Mouse (Mus musculus) heart, embryonic 11.5 days (tissue): ENCODE measurements around the gene Cdon. TPM values are rescaled to one million over a fixed set of nuclear protein-coding genes. Genes with fewer than 3 reads are reported as not detected.

ENCODE experiments used
- ATAC-seq: fragments of 200-750 bp; cut with Nextera tagmentation; replicated peaks from 2 replicates; pipeline ENCODE4 v1.8.0; 2017; ENCODE audit warnings: moderate library complexity; ENCODE audit not compliant: insufficient number of reproducible peaks, low FRiP score, low TSS enrichment
- H3K27ac ChIP-seq: fragments of 300-500 bp; sonication (generic); 2 replicates; pipeline ENCODE4 v1.5.1; 2014; ENCODE audit warnings: mild to moderate bottlenecking, low read depth, low read length
- H3K27me3 ChIP-seq: fragments of 300-500 bp; sonication (generic); 2 replicates; pipeline ENCODE4 v1.6.1; 2014; ENCODE audit warnings: mild to moderate bottlenecking, low read length, mixed read lengths; ENCODE audit not compliant: control insufficient read depth, insufficient read depth
- H3K36me3 ChIP-seq: fragments of 300-500 bp; sonication (generic); 2 replicates; pipeline ENCODE4 v1.6.1; 2014; ENCODE audit warnings: mild to moderate bottlenecking, low read length, moderate library complexity, mixed read lengths; ENCODE audit not compliant: control insufficient read depth, insufficient read depth
- H3K4me1 ChIP-seq: fragments of 300-500 bp; sonication (generic); 2 replicates; pipeline ENCODE4 v1.6.1; 2014; ENCODE audit warnings: low read length; ENCODE audit not compliant: control insufficient read depth, insufficient read depth
- H3K4me2 ChIP-seq: fragments of 300-500 bp; sonication (generic); 2 replicates; pipeline ENCODE4 v1.6.1; 2014; ENCODE audit warnings: mild to moderate bottlenecking, moderate library complexity
- H3K4me3 ChIP-seq: fragments of 300-500 bp; sonication (generic); 2 replicates; pipeline ENCODE4 v1.5.1; 2014; ENCODE audit warnings: low read depth, low read length
- H3K9ac ChIP-seq: fragments of 300-500 bp; sonication (generic); 2 replicates; pipeline ENCODE4 v1.6.1; 2014; ENCODE audit warnings: mild to moderate bottlenecking, low read depth, low read length, moderate library complexity
- H3K9me3 ChIP-seq: fragments of 300-500 bp; sonication (generic); replicated peaks from 2 replicates; pipeline ENCODE4 v1.6.1; 2016; ENCODE audit warnings: low read length; ENCODE audit not compliant: control insufficient read depth
- WGBS: fragments of 180-500 bp; shearing (Covaris S2); extraction: QIAGEN DNeasy Blood & Tissue Kit; methylation state at CpG from one replicate; pipeline ENCODE4 v1.1.7; 2014; ENCODE audit not compliant: insufficient replicate concordance; 5-methylcytosine and 5-hydroxymethylcytosine counted together
- polyA plus RNA-seq: library from polyadenylated mRNA; unstranded; fragments of >200 nt; fragmentation: Nextera tagmentation; extraction: Ambion mirVana; gene quantifications from 2 replicates; pipeline ENCODE4 v1.2.1, GENCODE M21; 2014

Cdon gene
- polyA plus RNA-seq, 1 experiment from 2014 or later = 6.1 TPM

DNA sequence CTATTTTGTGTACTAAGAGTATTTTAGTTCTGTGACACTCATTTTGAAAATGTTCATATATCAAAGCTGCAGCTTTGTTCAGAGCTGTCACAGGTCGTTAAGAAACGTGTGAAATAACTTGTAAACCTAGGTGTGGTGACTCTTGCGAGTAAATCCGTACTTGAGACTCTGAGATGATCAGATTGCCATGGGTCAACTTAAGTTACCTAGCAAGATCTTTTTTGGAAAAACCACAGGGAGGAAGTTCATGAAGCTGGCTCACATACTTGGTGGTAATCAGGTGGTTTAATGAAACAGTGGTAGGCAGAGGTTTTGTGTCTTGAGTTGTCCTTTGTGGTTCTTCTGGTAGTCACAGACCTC, 72.8 kb downstream of the Cdon start:
- no peaks in the 10 kb centered on the region; the same call in 1 of the 2 replicates for H3K4me1 ChIP-seq
- H3K4me2 ChIP-seq = no peak overlapping the region
- no peak overlapping the region for H3K9ac ChIP-seq
- peaks cover 3% of the 10 kb centered on the region; the same call in 1 of the 2 replicates for H3K36me3 ChIP-seq
- no peak overlapping the region for H3K4me3 ChIP-seq
- no peaks in the 10 kb centered on the region for H3K9me3 ChIP-seq
- no peak overlapping the region for H3K27ac ChIP-seq
- 72% methylated on average over 4 of the region's 4 CpGs for WGBS
- ATAC-seq = no peak
- no peaks in the 10 kb centered on the region for H3K27me3 ChIP-seq

DNA sequence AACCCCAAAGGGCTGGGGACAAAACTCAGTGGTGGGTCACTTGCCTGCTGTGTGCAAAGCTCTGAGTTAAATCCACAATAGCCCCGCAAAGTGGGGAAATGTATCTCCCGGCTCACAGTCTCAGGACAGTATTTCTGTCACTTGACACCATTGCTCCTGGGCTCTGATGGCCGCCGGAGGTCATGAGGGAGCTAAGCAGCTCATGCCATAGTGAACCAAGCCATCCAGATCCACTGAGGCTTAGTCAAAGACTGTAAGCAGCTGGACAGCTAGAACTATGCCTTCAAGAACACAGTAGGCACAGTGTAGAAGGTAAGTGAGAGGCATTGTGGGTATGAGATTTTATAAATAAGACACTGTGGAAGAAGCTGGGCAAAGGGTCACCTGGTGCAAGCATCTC, 74.0 kb downstream of the Cdon start:
- Histone ChIP-seq H3K27me3 (no peaks in the 10 kb centered on the region), H3K36me3 (peaks cover 3% of the 10 kb centered on the region; the same call in 1 of the 2 replicates), H3K27ac (no peak overlapping the region), H3K4me2 (no peak overlapping the region), H3K9me3 (no peaks in the 10 kb centered on the region), H3K4me1 (no peaks in the 10 kb centered on the region; the same call in 1 of the 2 replicates), H3K4me3 (no peak overlapping the region), H3K9ac (no peak overlapping the region)
- no peak for ATAC-seq
- WGBS = 40% methylated on average over 4 of the region's 4 CpGs

- no peak for ATAC-seq
- WGBS = 65% methylated on average over 3 of the region's 3 CpGs
Observed at GRCm38 (mm10) chr9:35495471-35495870, 74.5 kb downstream of the Cdon start.

GRCm38 (mm10) chr9:35499946-35500345, 79.0 kb downstream of the Cdon start:
- H3K9ac ChIP-seq = no peak overlapping the region
- no peak overlapping the region for H3K4me2 ChIP-seq
- H3K9me3 ChIP-seq = no peaks in the 10 kb centered on the region
- WGBS = 82% methylated on average over 6 of the region's 6 CpGs
- no peaks in the 10 kb centered on the region for H3K27me3 ChIP-seq
- ATAC-seq = no peak
- peaks cover 5% of the 10 kb centered on the region; the same call in 1 of the 2 replicates for H3K36me3 ChIP-seq
- H3K4me1 ChIP-seq = no peaks in the 10 kb centered on the region; the same call in 1 of the 2 replicates
- no peak overlapping the region for H3K4me3 ChIP-seq
- H3K27ac ChIP-seq = no peak overlapping the region

More at GRCm38 (mm10) chr9:35495471-35495870, 74.5 kb downstream of the Cdon start:
- Histone ChIP-seq H3K27me3 (no peaks in the 10 kb centered on the region), H3K27ac (no peak overlapping the region), H3K9ac (no peak overlapping the region), H3K4me2 (no peak overlapping the region), H3K36me3 (peaks cover 3% of the 10 kb centered on the region; the same call in 1 of the 2 replicates), H3K9me3 (no peaks in the 10 kb centered on the region), H3K4me3 (no peak overlapping the region), H3K4me1 (no peaks in the 10 kb centered on the region; the same call in 1 of the 2 replicates)

DNA sequence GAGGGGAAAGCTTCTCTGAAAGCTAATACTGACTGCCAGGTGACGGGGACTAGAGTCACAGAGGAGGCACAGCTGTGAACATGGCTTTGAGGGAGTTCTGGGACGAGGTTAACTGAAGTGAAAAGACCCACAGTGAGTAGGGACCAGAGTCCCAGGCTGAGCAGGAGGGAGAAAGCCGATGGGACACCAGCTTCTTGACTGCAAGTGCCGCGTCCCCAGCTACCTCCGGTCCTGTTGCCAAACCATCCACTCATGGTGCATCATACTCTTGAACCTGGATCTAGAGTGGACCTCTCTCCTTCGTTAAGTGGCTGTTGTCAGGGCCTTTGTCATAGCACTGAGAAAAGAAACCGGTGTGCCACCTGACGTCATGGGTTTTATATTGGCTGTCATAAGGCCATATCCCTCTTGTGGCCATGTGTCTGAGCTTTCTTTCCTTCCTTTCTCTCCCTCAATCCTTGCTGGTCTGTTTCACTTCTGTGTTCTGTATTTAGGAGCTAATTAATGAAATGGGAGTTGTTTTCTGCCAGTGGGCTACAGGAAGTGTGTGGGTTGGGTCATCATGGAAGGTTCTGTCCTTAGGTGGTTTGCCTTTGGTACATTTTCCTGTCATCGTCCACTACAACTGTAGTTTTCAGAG, 81.6 kb downstream of the Cdon start:
- H3K9me3 ChIP-seq = no peaks in the 10 kb centered on the region
- peaks cover 5% of the 10 kb centered on the region; the same call in 1 of the 2 replicates for H3K36me3 ChIP-seq

GRCm38 (mm10) chr9:35508234-35508633, 87.3 kb downstream of the Cdon start:
- H3K9me3 ChIP-seq = no peaks in the 10 kb centered on the region
- 0 out of 2 replicates have a peak, but pooled peaks cover 2% of the 10 kb centered on the region for H3K27me3 ChIP-seq
- H3K9ac ChIP-seq = no peak overlapping the region
- no peak overlapping the region for H3K4me3 ChIP-seq
- peaks cover 15% of the 10 kb centered on the region for H3K4me1 ChIP-seq
- H3K27ac ChIP-seq = peak overlapping the region; percentile 80
- H3K36me3 ChIP-seq = no peaks in the 10 kb centered on the region
- WGBS = 28% methylated on average over 8 of the region's 8 CpGs
- ATAC-seq = peak; percentile 61
- peak overlapping the region; percentile 46 for H3K4me2 ChIP-seq

More for the DNA sequence above, 81.6 kb downstream of the Cdon start:
- ATAC-seq = no peak
- Histone ChIP-seq H3K4me1 (peaks cover 5% of the 10 kb centered on the region), H3K27me3 (no peaks in the 10 kb centered on the region), H3K9ac (no peak overlapping the region), H3K27ac (no peak overlapping the region), H3K4me3 (no peak overlapping the region), H3K4me2 (no peak overlapping the region)
- 87% methylated on average over 10 of the region's 10 CpGs for WGBS

DNA sequence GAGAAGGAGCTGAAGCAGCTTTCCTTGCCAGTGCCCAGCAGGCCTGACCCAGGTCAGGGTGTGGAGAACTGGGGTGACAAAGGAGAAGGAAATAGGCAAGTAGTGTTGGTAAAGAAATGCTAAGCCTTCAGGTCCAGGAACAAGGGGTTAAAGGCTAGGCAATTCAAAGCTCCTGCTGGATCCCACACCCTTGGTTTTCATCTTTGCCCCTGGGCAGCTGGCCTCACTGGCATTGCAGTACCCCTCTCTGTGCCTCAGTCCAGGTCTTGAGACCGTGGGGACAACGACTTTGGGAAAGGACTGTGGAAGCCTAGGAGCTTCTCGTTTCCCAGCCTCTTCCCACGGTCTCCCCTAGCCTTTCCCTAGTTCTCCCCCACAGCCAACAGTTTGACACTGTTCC, 93.0 kb downstream of the Cdon start:
- Histone ChIP-seq H3K27me3 (0 out of 2 replicates have a peak, but pooled peaks cover 2% of the 10 kb centered on the region), H3K9me3 (no peaks in the 10 kb centered on the region), H3K4me2 (no peak overlapping the region), H3K27ac (no peak overlapping the region), H3K4me1 (no peaks in the 10 kb centered on the region), H3K4me3 (no peak overlapping the region), H3K9ac (no peak overlapping the region), H3K36me3 (no peaks in the 10 kb centered on the region)
- 63% methylated on average over 4 of the region's 4 CpGs for WGBS
- ATAC-seq = no peak

DNA sequence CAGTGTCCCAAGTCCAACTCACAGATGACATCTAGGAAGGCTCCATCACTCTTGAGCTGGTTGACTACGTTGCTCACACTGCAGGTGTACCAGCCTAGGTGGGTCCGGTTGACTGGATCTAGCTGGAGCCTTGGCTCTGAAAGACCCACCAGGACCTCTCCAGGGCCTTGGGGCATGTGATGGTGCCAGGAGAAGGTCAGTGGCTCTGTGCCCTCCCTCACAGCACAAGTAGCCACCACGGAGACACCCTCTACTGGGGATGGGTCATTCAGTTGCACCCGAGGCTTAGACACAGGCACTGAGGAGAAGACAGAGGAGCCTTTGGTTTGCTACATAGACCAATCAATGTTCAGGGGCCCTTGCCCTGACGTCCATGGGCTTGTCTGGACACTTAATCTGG, 95.3 kb downstream of the Cdon start:
- Histone ChIP-seq H3K9ac (no peak overlapping the region), H3K4me3 (no peak overlapping the region), H3K4me1 (no peaks in the 10 kb centered on the region), H3K36me3 (no peaks in the 10 kb centered on the region), H3K27me3 (no peaks in the 10 kb centered on the region), H3K9me3 (no peaks in the 10 kb centered on the region), H3K4me2 (no peak overlapping the region), H3K27ac (no peak overlapping the region)
- 74% methylated on average over 5 of the region's 5 CpGs for WGBS
- ATAC-seq = no peak

DNA sequence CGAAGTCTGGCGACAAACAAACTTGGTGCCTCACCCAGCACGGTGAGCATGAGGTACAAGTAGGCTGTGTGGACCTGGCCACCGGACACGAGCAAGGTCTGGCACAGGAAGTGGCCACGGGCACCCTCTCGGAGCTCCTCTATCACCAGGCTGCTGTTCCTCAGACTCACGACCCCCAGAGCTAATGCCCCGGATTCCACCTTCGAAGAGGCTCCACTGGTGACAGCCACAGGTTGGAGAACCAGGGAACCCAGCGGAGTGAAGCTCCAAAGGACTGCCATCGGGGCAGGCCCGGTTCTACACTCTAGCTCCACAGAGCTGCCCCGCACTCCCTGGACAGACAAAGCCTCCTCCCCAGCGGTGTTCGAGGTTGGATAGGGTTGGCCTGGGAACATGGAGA, 95.8 kb downstream of the Cdon start:
- ATAC-seq = no peak
- no peak overlapping the region for H3K4me3 ChIP-seq
- WGBS = 88% methylated on average over 16 of the region's 16 CpGs
- H3K27ac ChIP-seq = no peak overlapping the region
- no peaks in the 10 kb centered on the region for H3K9me3 ChIP-seq
- no peaks in the 10 kb centered on the region for H3K36me3 ChIP-seq
- no peaks in the 10 kb centered on the region for H3K4me1 ChIP-seq
- H3K4me2 ChIP-seq = no peak overlapping the region
- H3K27me3 ChIP-seq = no peaks in the 10 kb centered on the region
- H3K9ac ChIP-seq = no peak overlapping the region
